Mouse (Mus musculus): ENCODE results near the gene Timp2. TPM values are rescaled to one million over a fixed set of nuclear protein-coding genes. Genes with fewer than 3 reads are reported as not detected.

Timp2 gene
- 100 to 1,000 TPM in 1 of 2 experiments, 10 to 100 TPM in 1; 79.6 to 122 TPM for polyA plus RNA-seq (2017; shearing (Covaris generic))

GRCm38 (mm10) chr11:118355640-118356039, at the start of gene Timp2:
TSS of gene Timp2 (minus strand) at chr11:118355740.

GRCm38 (mm10) chr11:118401760-118402280, 46.3 kb upstream of the Timp2 start, which contains the start of gene Lgals3bp:
TSS of gene Lgals3bp (minus strand) at chr11:118402092.

GRCm38 (mm10) chr11:118342400-118342981, 13.0 kb downstream of the Timp2 start, which contains the start of gene Cep295nl:
TSS of gene Cep295nl (minus strand) at chr11:118342500.

DNA sequence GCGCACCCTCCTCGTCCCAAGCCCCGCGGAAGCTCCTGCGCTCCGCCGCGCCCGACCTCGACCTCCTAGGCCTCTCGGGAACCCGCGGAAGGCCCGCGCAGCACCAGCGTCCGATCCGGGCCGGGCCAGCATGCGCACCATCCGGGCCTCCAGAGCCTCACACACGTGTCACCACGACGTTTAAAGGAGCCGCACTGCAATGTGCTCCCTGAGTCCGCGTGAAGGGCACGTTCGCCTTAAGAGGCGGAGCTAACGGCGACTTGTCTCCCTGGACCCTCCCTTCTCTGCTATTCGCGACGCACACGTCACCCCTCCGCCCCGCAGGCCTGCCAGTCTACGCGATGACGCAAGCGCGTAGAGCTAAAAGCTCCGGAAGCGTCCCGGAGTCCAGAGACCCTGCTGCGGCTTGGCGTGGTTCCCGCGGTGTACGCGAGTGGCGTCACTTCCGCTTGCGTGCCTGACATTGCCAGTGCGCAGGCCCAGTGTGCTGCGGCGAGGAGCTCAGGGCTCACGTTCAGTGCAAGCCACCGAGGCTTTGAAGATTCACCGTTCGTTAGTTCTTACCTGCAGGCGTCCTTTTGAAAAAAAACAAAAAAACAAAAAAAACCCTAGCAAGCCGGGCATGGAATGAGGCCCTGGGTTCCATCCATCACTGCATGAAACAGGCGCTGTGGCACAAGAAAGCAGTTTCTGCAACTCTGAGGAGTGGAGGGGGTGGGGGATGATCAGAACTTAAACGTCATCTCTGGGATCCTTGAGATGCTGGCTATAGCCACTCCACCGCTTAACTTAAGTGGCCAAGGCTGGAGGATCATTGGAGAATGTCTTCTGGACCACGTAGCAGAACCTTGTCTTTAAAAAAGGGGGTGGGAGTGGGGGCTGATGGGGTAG, 65.3 kb downstream of the Timp2 start, which contains the start of gene Usp36:
TSS of gene Usp36 (minus strand) at position 246 of the 891 bp plus-strand sequence.

Other genes starting within 250 kb of the Timp2 start
- gene Dnah17, start 225.1 kb downstream of the Timp2 start, polyA plus RNA-seq (2017; shearing (Covaris generic)): under 1 TPM; 0.43 to 0.86 TPM
- 100 to 1,000 TPM; 226 to 241 TPM for gene Cyth1, start 107.1 kb downstream of the Timp2 start, polyA plus RNA-seq (2017; shearing (Covaris generic))
- gene Usp36, start 65.5 kb downstream of the Timp2 start, polyA plus RNA-seq (2017; shearing (Covaris generic)): 10 to 100 TPM; 25.1 to 44.2 TPM
- gene Cep295nl, start 13.2 kb downstream of the Timp2 start, polyA plus RNA-seq (2017; shearing (Covaris generic)): under 1 TPM in 1 of 2 experiments, not detected in 1; 0.53 TPM
- gene Lgals3bp, start 46.4 kb upstream of the Timp2 start, polyA plus RNA-seq (2017; shearing (Covaris generic)): 100 to 1,000 TPM; 123 to 137 TPM
- 10 to 100 TPM; 44.4 to 46.1 TPM for gene Cant1, start 63.3 kb upstream of the Timp2 start, polyA plus RNA-seq (2017; shearing (Covaris generic))
- 1 to 10 TPM in 1 of 2 experiments, under 1 TPM in 1; 0.76 to 6.0 TPM for gene C1qtnf1, start 72.5 kb upstream of the Timp2 start, polyA plus RNA-seq (2017; shearing (Covaris generic))
- 10 to 100 TPM; 15.3 to 17.3 TPM for gene Engase, start 121.1 kb upstream of the Timp2 start, polyA plus RNA-seq (2017; shearing (Covaris generic))